Mouse (Mus musculus) testis, postnatal 14 days (tissue): ENCODE measurements around the gene Zfp697.

Experiments used
- DNase-seq: peaks from one replicate; pipeline ENCODE4 v3.0.0; 2021; ENCODE audit warnings: low spot score

Zfp697 gene

GRCm38 (mm10) chr3:98382246-98382939 is at the start of gene Zfp697:
Zfp697 (plus strand) TSS chr3:98382461.
- DNase-seq: peak; percentile 68

GRCm38 (mm10) chr3:98334010-98334409 is 48.3 kb upstream of the Zfp697 start:
- no peak for DNase-seq

DNA sequence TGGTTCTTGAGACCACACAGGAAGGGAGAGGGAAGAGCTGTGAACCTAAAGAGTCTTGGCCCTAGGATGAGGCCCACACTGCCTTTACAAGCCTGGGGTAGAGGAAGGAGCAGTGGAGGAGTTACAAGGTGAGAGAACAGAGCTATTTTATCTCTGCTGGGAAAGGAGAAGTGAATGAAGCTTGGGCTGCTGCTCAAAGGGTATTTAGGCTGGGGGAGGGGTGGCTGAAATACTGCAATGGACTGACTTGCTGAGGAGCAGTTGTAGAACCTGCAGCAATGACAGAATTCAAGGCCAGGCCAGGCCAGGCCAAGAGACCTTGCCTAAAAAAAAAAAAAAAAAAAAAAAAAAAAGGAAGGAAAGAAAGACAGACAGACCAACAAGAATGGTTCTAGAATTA is 46.9 kb upstream of the Zfp697 start:
- no peak for DNase-seq

- DNase-seq: no peak
Measured at GRCm38 (mm10) chr3:98335886-98336285, 46.4 kb upstream of the Zfp697 start.

DNA sequence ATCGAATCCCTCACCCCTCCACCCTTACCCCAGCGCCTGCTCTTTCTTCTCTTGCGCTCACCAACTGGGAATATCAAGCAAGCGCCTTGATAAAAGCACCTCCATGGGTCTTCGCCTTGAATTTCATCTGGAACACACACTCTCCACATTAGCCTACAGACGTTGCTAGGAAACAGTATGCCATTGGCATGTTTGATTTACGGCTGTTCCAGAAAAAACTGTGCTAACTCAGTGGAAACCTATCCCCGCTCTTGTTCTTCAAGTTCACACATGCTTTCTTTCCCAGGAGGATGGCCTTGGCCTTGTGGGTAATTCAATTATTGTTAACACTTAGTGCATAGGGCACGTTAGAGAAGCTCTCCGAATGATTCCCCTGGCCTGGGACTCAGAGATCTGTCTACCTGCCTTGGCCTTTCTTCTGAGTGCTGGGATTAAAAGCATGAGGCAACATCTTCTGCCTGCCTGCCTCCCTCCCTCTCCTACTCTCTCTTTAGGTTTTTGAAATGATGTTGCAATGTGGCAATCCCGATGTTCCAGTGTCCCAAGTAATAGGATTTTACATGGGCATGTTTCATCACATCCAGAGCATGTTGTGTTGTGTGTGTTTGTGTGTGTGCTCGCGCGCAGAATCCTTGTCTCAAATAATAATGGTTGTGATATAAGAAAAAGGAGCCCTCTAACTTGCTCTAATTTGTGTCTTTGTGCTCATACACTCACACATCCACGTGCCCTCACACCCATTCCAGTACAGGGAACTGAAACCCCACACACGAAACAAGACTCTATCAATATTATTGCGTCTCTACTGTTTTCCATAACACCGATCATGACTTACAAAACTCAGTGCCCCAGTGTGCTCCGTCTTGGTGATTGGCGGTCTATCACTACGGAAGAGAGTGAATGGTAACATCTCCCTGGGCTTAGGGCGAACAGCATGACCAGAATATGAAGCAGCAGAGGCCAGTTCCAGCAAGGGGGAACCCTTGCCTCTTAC is 45.3 kb upstream of the Zfp697 start:
- no peak for DNase-seq

DNA sequence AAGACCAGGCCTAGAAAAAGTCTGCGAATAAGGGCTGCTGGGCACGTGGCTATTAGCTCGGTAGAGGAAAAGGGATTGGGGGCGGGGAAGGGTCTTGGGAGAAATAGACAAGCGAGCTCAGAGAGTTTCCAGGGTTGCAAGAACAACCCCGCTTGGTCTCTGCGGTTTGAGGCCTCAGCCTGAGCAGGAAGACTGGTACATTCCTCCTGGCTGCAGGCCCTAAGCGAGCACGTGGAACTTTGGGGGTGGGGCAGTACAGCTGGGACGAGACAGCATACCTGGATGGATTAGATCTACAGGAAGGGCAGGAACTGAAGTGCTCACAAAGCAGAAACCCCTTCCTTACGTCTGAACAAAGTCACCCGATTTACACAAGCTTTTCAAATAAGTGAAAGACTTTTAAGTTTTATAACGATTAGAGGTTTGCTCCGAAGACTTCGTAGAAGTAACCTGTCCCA is 43.6 kb upstream of the Zfp697 start:
- DNase-seq: peak; percentile 74

- peak; percentile 43 for DNase-seq
Measured at GRCm38 (mm10) chr3:98339097-98339705, 43.1 kb upstream of the Zfp697 start.

DNA sequence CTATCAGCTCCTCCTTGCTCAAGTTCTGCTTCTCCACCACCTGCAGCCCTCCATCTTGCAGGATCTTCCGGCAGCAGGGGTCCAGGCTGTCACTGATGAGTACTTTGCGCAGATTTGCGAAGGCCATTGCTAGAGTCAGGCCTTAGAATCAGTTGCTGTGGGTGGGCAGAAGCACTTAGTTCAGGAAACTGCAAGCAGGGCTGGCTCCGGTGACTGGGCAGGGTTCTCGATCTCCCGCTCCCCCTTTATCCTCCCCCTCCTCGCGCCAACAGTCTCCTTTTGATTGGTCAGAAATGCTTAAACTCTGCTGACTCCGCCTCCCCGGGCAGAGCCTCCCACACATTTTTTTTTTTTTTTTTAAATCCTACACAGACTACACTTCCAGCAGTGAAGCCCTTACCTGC is 42.6 kb upstream of the Zfp697 start, which contains the start of gene Phgdh:
Gene Phgdh (minus strand): TSS at position 285 of the 404 bp plus-strand sequence.
- peak; percentile 83 for DNase-seq

- DNase-seq: no peak
Measured at GRCm38 (mm10) chr3:98340818-98341594, 41.3 kb upstream of the Zfp697 start.

DNA sequence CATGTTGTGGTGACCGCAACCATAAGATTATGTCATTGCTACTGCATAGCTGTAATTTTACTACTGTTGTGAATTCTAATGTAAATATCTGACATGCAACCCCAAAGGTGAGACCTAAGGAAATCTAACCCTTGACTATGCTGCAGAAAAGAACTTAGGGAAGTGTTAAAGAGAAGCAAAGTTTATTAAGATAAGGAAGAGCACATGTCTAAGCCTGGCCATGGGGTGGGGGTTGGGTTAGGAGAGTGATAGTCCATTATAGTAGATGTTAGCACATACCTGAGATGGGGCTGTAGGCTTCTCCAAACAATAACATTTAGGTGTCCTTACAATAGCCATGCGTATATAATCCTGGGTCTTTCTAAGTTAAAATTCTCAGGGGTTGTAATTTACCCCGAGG is 39.0 kb upstream of the Zfp697 start:
- no peak for DNase-seq

GRCm38 (mm10) chr3:98348106-98348505 is 34.2 kb upstream of the Zfp697 start:
- DNase-seq: no peak

- DNase-seq: no peak
Measured at GRCm38 (mm10) chr3:98348705-98349104, 33.6 kb upstream of the Zfp697 start.

GRCm38 (mm10) chr3:98353892-98354291 is 28.4 kb upstream of the Zfp697 start:
- DNase-seq: no peak

DNA sequence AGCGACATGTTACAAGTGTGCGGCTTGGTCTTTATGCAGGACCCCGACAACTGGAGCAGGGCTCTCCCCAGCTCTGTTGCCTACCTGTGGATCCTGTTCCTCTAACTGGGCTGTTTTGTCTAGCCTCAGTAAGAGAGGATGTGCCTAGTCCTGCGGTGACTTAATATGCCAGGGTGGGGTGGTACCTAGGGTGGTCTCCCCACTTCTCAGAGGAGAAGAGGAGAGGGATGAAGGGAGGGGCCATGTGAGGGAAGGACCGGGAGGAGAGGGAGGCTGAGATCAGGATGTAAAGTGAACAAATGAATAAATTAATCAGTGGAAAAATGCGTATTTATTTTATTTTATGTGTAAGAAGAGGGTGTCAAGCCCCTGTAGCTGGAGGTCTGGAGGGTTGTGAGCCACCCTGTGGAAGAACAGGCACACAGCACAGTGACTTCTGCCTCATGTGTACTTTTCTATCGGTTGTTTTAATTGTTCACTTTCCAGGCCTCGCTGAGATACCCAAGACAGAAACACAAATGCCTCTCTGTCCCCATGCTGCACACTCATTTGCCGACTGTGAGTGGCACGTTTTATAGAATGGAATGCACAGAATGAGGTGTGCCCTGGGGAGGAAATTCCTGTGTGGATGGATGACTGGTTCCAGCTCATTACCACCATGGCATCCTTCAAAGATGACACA is 26.8 kb upstream of the Zfp697 start:
- DNase-seq: no peak

DNA sequence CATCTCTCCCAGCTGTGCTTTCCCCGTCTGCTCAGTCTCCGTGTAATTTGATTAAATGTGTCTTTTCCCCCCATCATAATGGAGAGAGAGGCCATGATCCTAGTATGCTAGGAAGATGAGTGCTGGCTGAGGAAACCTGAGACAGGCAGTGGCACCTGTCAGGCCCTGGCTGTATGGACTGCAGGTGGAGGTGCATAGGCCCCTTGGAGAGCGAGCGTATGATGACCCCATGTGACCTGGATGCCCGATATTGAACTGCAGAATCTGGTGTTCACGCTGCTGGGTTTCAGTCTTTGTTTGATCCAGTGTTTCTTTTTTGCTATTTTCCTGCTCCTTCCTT is 26.3 kb upstream of the Zfp697 start:
- no peak for DNase-seq

- no peak for DNase-seq
Measured at GRCm38 (mm10) chr3:98356632-98357370, 25.5 kb upstream of the Zfp697 start.

DNA sequence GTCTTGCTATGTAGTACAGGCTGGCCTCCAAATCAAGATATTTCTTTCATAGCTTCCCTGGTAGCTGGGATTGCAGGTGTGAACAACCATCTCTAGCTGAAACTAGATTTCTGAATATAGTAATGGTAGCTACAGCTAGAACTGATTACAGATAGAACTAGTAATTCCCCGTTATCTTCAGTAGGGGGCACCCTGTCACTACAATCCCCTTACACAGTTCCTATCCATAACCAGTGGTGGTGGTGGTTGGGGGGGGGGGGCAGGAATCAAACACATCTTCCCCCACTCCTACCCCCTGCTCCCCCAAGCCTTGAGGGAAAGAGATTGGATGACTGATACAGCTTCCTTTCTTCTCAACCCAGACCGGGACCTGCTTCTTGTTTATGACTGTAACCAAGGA is 19.5 kb upstream of the Zfp697 start:
- DNase-seq: no peak

DNA sequence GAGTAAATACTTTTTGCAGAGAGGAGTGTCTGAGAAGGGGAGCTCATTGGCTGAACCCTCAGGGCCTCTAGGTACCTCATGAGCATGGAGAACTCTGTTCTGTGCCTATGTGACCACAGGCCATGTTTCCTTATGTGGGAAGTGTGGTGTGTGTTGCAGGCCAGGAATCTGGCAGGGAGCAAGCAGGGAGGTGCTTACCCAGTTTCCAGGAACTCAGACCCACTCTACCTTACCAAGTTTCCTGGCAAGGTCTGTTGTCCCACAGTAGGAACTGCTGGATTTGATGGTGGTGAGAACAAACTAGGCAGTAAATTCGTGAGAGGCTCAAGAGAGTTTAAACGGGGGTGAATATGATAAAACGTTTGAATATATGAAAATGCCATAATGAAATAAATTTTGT is 16.2 kb upstream of the Zfp697 start:
- DNase-seq: no peak

GRCm38 (mm10) chr3:98366823-98367222 is 15.4 kb upstream of the Zfp697 start:
- no peak for DNase-seq

- no peak for DNase-seq
Measured at GRCm38 (mm10) chr3:98368283-98368682, 14.0 kb upstream of the Zfp697 start.

DNA sequence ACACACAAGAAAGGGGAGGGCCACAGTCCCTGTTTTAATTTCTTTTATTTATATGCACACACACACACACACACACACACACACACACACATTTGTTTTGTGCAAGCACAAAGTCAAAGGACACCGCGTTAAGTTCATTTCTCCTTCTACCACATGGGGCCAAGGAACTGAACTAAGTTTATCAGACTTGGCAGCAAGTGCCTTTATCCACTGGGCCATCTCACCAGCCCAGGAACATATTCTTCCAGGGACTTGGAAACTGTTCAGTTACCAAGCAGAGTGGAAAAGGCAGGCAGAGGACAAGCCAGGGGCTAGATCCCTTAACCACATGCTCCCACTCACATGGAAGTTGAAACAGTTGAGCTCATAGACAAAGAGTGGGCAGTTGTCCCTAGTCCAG is 13.5 kb upstream of the Zfp697 start:
- DNase-seq: peak; percentile 68
